Mouse (Mus musculus) limb, embryonic 13.5 days (tissue): ENCODE data around the gene Chrne. TPM values are rescaled to one million over a fixed set of nuclear protein-coding genes. Genes with fewer than 3 reads are reported as not detected.

Source experiments
- ATAC-seq: fragments of 200-750 bp; cut with Nextera tagmentation; 2 replicates; pipeline ENCODE4 v1.8.0; 2017; ENCODE audit warnings: low read depth, moderate number of reproducible peaks, moderate TSS enrichment; ENCODE audit not compliant: low FRiP score
- H3K27ac ChIP-seq: fragments of 300-500 bp; sonication (generic); 2 replicates; pipeline ENCODE4 v1.5.1; 2015; ENCODE audit warnings: inconsistent platforms, mild to moderate bottlenecking, moderate library complexity
- H3K27me3 ChIP-seq: fragments of 300-500 bp; sonication (generic); 2 replicates; pipeline ENCODE4 v1.6.1; 2015; ENCODE audit warnings: mild to moderate bottlenecking, inconsistent platforms
- H3K36me3 ChIP-seq: fragments of 300-500 bp; sonication (generic); 2 replicates; pipeline ENCODE4 v1.6.1; 2015; ENCODE audit warnings: inconsistent platforms, mild to moderate bottlenecking, moderate library complexity
- H3K4me1 ChIP-seq: fragments of 300-500 bp; sonication (generic); 2 replicates; pipeline ENCODE4 v1.6.1; 2015; ENCODE audit warnings: inconsistent platforms
- H3K4me2 ChIP-seq: fragments of 300-500 bp; sonication (generic); replicated peaks from 2 replicates; pipeline ENCODE4 v1.6.1; 2015; ENCODE audit warnings: inconsistent platforms, mild to moderate bottlenecking, moderate library complexity
- H3K4me3 ChIP-seq: fragments of 300-500 bp; sonication (generic); 2 replicates; pipeline ENCODE4 v1.5.1; 2015; ENCODE audit warnings: moderate library complexity, mild to moderate bottlenecking, inconsistent platforms
- H3K9ac ChIP-seq: fragments of 300-500 bp; sonication (generic); 2 replicates; pipeline ENCODE4 v1.6.1; 2015; ENCODE audit warnings: mild to moderate bottlenecking, inconsistent platforms
- H3K9me3 ChIP-seq: fragments of 300-500 bp; sonication (generic); 2 replicates; pipeline ENCODE4 v1.6.1; 2016; ENCODE audit warnings: inconsistent platforms
- WGBS: fragments of 180-500 bp; shearing (Covaris S2); methylation state at CpG from one replicate; pipeline ENCODE4 v1.1.7; 2015; 5-methylcytosine and 5-hydroxymethylcytosine counted together
- polyA plus RNA-seq: library from polyadenylated mRNA; unstranded; fragments of >200 nt; fragmentation: Nextera tagmentation; extraction: Ambion mirVana; gene quantifications from 2 replicates; pipeline ENCODE4 v1.2.1, GENCODE M21; 2015

The Chrne gene
- polyA plus RNA-seq, 1 experiment from 2014 or later: not detected

GRCm38 (mm10) chr11:70656964-70657363, 37.9 kb upstream of the Chrne start, which contains the start of gene Eno3:
Eno3 (plus strand) TSS chr11:70657202.
- Histone ChIP-seq H3K36me3 (peaks cover 28% of the 10 kb centered on the region), H3K4me2 (peak within 1 kb of the TSS; percentile 97), H3K4me3 (peak within 1 kb of the TSS; percentile 100), H3K9me3 (no peaks in the 10 kb centered on the region), H3K4me1 (peaks cover 45% of the 10 kb centered on the region), H3K9ac (peak within 1 kb of the TSS; percentile 99), H3K27ac (peak within 1 kb of the TSS; percentile 98), H3K27me3 (no peaks in the 10 kb centered on the region)
- no peak for ATAC-seq
- 4% methylated on average over 3 of the region's 3 CpGs for WGBS

- Histone ChIP-seq H3K27me3 (no peaks in the 10 kb centered on the region), H3K9ac (peak overlapping the region; percentile 99), H3K36me3 (peaks cover 28% of the 10 kb centered on the region), H3K27ac (peak overlapping the region; percentile 98), H3K4me1 (peaks cover 49% of the 10 kb centered on the region), H3K4me3 (peak overlapping the region; percentile 100), H3K9me3 (no peaks in the 10 kb centered on the region), H3K4me2 (peak overlapping the region; percentile 97)
- WGBS: 4% methylated on average over 16 of the region's 16 CpGs
- ATAC-seq: peak; percentile 48
These were observed 37.5 kb upstream of the Chrne start for GRCm38 (mm10) chr11:70656456-70656927.

GRCm38 (mm10) chr11:70655571-70656455, 36.8 kb upstream of the Chrne start:
- Histone ChIP-seq H3K4me1 (peaks cover 56% of the 10 kb centered on the region), H3K27me3 (no peaks in the 10 kb centered on the region), H3K9me3 (no peaks in the 10 kb centered on the region), H3K27ac (peak overlapping the region; percentile 98), H3K9ac (peak overlapping the region; percentile 99), H3K4me3 (peak overlapping the region; percentile 100), H3K4me2 (peak overlapping the region; percentile 97), H3K36me3 (peaks cover 28% of the 10 kb centered on the region)
- WGBS: under 1% methylated on average over 61 of the region's 61 CpGs
- ATAC-seq: 0 out of 2 replicates have a peak, but pooled peaks have one; percentile 11

GRCm38 (mm10) chr11:70654923-70655570, 36.0 kb upstream of the Chrne start:
- H3K4me1 ChIP-seq: peaks cover 61% of the 10 kb centered on the region
- H3K36me3 ChIP-seq: peaks cover 31% of the 10 kb centered on the region
- no peaks in the 10 kb centered on the region for H3K27me3 ChIP-seq
- under 1% methylated on average over 34 of the region's 48 CpGs for WGBS
- no peaks in the 10 kb centered on the region for H3K9me3 ChIP-seq
- peak; percentile 51 for ATAC-seq
- peak overlapping the region; percentile 97 for H3K4me2 ChIP-seq
- peak overlapping the region; percentile 98 for H3K27ac ChIP-seq
- H3K9ac ChIP-seq: peak overlapping the region; percentile 99
- peak overlapping the region; percentile 100 for H3K4me3 ChIP-seq

GRCm38 (mm10) chr11:70654198-70654922, 35.3 kb upstream of the Chrne start, which contains the start of gene Pfn1:
Pfn1 (minus strand) TSS chr11:70654644.
- ATAC-seq: peak; percentile 22
- Histone ChIP-seq H3K9ac (peak within 1 kb of the TSS; percentile 99), H3K4me2 (peak within 1 kb of the TSS; percentile 97), H3K4me3 (peak within 1 kb of the TSS; percentile 100), H3K36me3 (peaks cover 38% of the 10 kb centered on the region), H3K27ac (peak within 1 kb of the TSS; percentile 98), H3K9me3 (no peaks in the 10 kb centered on the region), H3K4me1 (peaks cover 67% of the 10 kb centered on the region), H3K27me3 (no peaks in the 10 kb centered on the region)
- under 1% methylated on average over 44 of the region's 61 CpGs for WGBS

GRCm38 (mm10) chr11:70653345-70654197, 34.6 kb upstream of the Chrne start:
- peak overlapping the region; percentile 98 for H3K27ac ChIP-seq
- H3K4me1 ChIP-seq: peaks cover 70% of the 10 kb centered on the region
- no peaks in the 10 kb centered on the region for H3K27me3 ChIP-seq
- peaks cover 46% of the 10 kb centered on the region for H3K36me3 ChIP-seq
- under 1% methylated on average over 63 of the region's 63 CpGs for WGBS
- no peaks in the 10 kb centered on the region for H3K9me3 ChIP-seq
- H3K4me2 ChIP-seq: peak overlapping the region; percentile 97
- peak; percentile 42; the same call in 1 of the 2 replicates for ATAC-seq
- peak overlapping the region; percentile 99 for H3K9ac ChIP-seq
- peak overlapping the region; percentile 100 for H3K4me3 ChIP-seq

GRCm38 (mm10) chr11:70652884-70653344, 33.9 kb upstream of the Chrne start:
- ATAC-seq: no peak
- Histone ChIP-seq H3K9ac (peak overlapping the region; percentile 99), H3K36me3 (peaks cover 50% of the 10 kb centered on the region), H3K4me3 (peak overlapping the region; percentile 100), H3K4me2 (peak overlapping the region; percentile 97), H3K9me3 (no peaks in the 10 kb centered on the region), H3K4me1 (peaks cover 70% of the 10 kb centered on the region), H3K27ac (peak overlapping the region; percentile 98), H3K27me3 (no peaks in the 10 kb centered on the region)
- 43% methylated on average over 6 of the region's 6 CpGs for WGBS

GRCm38 (mm10) chr11:70652029-70652883, 33.2 kb upstream of the Chrne start:
- Histone ChIP-seq H3K4me1 (peaks cover 64% of the 10 kb centered on the region), H3K36me3 (peaks cover 50% of the 10 kb centered on the region)

GRCm38 (mm10) chr11:70651391-70651790, 32.4 kb upstream of the Chrne start:
- ATAC-seq: no peak
- no peak overlapping the region for H3K27ac ChIP-seq
- peaks cover 50% of the 10 kb centered on the region for H3K36me3 ChIP-seq
- no peaks in the 10 kb centered on the region for H3K9me3 ChIP-seq
- peak overlapping the region; percentile 14; the same call in 1 of the 2 replicates for H3K9ac ChIP-seq
- peak overlapping the region; percentile 97 for H3K4me2 ChIP-seq
- no peaks in the 10 kb centered on the region for H3K27me3 ChIP-seq
- WGBS: 76% methylated on average over 2 of the region's 2 CpGs
- H3K4me3 ChIP-seq: peak overlapping the region; percentile 100
- peaks cover 56% of the 10 kb centered on the region for H3K4me1 ChIP-seq

More at GRCm38 (mm10) chr11:70652029-70652883, 33.2 kb upstream of the Chrne start:
- Histone ChIP-seq H3K9me3 (no peaks in the 10 kb centered on the region), H3K27me3 (no peaks in the 10 kb centered on the region), H3K27ac (peak overlapping the region; percentile 98), H3K4me2 (peak overlapping the region; percentile 97), H3K9ac (peak overlapping the region; percentile 99), H3K4me3 (peak overlapping the region; percentile 100)
- no peak for ATAC-seq
- WGBS: 46% methylated on average over 12 of the region's 12 CpGs
